Mouse (Mus musculus): ENCODE measurements around the gene Dnase2a. TPM values are rescaled to one million over a fixed set of nuclear protein-coding genes. Genes with fewer than 3 reads are reported as not detected.

Gene Dnase2a
- 46.1 TPM for polyA plus RNA-seq (2014; fragmentation: Illumina TruSeq; extraction: RNeasy Lipid Tissue Mini Kit (QIAGEN cat#74804); ENCODE audit: low read depth, low replicate concordance)

DNA sequence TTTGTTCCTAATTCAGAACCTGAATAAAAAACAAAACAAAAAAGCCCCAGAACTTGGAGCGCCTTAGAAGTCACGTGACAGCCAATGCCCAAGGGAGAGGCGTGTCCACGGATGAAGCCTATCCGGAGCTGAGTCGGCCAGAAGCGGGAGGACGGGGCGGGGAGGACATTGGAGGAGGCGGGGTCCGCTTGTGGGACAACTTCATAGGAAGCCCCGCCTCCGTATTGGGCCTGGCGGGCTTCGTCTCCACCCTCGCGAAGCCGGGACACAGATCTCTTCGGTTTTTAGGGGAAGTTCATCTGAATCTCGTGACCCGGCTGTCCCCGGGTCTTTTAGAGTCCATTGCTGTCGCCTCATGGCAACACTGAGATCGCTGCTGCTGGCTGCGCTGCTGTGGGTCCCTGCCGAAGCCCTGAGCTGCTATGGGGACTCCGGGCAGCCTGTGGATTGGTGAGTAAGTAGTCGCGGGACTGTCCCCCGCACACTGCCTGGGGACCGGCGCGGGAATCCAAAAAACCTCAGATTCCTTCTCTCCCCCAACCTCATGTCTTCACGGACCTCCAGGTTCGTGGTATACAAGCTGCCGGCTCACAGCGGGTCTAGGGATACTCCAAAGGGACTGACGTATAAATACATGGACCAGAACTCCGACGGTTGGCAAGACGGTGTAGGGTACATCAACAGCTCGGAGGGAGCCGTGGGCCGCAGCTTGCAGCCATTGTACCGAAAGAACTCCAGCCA, at the start of gene Dnase2a:
Dnase2a (plus strand) TSS at position 140 of the 741 bp plus-strand sequence.

DNA sequence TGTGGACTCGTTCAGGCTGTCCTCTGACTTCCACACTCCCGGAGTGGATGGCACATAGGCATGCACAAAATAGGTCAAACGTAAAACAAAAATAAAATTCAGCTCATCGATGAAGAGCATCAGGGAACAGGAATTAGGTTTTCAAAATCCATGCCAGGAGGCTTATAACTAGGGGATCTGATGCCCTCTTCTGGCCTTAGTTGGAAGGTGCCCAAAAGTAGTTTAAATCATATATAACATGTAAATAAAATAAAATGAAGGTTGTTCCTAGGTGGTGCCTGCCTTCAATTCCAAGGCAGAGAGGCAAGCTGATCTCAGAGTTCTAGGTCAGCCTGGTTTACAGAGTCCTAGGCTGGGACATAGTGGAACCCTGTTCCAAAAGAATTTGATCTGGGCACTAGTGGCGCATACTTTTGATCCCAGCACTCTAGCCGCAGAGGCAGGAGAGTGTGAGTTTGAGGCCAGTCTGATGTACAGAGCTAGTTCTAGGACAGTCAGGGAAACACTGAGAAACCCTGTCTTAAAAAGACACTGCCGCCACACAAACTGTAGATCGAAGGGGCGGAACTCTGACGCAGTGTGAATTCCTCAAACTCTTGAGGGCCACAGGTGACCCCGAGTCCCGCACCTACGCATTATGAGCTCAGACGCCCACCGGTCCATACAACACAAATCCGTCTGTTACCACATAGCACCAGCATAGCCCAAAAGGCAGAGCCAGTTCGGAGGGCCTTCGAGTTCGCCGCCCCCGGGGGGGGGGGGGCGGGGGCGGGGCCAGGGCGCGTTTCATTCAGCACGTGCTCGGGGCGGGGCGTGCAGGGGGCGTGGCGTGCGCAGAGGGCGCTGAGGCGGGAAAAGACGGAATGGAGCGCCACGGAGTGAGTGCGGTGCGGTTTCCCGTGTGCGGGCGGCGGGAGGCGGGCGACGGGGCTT, 36.7 kb upstream of the Dnase2a start, which contains the start of gene Syce2:
Syce2 (plus strand) TSS at position 736 of the 933 bp plus-strand sequence.

DNA sequence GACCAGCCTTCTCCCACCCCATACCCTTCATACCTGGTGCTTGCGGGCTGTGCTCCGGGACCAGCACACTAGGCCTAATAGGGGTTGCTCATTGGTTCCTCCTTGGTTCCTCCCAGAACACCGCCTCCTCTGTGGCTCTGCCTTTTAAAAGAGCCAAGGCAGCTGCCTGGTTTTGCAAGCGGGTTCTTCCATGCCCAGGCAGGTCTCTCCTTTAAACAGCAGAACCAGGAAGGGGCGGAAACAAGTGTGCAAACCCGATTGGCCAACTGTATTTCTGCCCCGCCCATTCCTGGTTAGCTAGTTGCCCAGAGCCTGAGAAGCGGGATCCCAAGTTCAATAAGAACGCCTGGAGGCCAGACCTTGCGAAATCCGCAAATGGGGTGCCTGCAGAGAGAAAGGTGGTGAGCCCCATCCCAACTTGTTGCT, 14.6 kb upstream of the Dnase2a start, which contains the start of gene Gcdh:
Gcdh (minus strand) TSS at position 213 of the 426 bp plus-strand sequence.

DNA sequence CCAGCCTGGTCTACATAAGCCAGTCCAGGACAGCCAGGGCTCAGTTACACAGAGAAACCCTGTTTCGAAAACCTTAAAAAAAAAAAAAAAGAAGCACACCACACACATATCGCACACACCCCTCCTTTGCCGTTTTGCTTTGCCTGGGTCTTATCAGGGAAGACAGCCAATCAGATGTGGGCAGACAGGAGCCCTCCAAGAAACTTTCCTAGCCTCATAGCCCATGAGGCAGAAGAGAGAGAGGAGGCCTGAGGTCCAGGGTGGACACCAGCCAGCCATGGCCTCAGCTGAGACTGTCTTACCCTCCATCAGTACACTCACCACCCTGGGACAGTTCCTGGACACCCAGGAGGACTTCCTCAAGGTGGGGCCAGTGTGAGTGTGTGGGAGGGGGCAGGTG, 6.6 kb upstream of the Dnase2a start, which contains the start of gene Klf1:
Klf1 (plus strand) TSS at position 177 of the 400 bp plus-strand sequence.

DNA sequence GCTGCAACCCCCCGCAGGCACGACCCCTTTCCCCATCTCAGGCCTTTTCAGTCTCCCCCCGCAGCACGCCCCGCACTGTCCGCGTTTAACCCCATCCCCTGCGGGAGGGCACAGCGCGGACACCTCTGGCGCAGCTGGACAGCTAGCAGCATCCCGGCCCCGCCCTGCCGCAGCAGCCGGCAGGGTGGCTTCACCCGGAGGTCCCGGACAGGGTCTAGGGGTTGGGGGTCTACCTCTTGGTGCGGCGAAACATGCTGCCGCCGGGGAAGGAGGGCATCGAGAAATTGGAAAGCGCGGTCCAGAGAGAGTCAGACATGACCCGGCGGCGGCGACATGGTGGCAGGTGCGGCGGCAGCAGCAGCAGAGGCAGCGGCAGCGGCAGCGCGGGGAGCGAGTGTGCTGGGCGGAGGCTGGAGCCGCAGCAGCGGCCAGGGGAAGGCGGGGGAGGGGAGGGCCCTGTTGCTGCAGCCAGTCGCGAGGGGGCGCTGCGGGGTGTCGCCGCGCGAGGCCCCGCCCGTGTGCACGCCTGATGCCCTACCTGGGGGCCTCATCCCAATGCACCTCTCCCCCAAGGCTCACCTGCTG, 28.7 kb downstream of the Dnase2a start, which contains the start of gene Mast1:
Mast1 (minus strand) TSS at position 398 of the 585 bp plus-strand sequence.

DNA sequence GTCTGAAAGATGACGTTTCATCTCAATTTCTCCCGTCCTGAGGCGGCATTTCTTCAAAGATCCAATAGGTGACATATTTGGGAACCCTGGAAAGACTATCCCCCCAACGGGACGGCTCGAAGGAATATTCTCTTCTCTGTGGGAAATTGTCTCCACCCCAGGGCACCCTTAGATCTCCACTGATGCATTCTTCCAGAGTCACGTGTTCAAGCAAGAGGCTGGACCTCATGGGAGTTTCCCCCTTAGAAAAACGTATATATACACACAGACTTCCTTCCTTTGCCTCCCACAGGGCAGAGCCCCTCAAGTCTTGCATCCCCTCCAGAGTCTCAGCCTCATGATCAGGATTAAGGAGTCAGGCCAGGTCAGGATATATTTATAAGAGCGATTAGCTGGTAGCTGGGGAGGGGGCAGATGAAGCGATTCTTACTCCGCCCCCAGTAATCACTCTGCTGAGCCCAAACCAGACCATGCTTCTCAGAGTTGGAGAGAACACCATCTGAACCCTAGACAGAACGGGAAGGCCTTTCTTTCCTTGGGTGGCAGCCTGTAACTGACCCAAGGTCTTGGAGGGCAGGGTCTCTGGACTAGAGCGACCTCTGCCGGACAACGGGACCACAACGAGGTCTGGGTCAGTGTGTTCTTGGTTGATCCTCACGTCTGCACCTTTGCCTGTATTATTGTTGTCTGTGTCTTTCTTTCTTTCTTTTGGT, 38.3 kb downstream of the Dnase2a start, which contains the start of gene Rtbdn:
Rtbdn (plus strand) TSS at position 464 of the 713 bp plus-strand sequence.

DNA sequence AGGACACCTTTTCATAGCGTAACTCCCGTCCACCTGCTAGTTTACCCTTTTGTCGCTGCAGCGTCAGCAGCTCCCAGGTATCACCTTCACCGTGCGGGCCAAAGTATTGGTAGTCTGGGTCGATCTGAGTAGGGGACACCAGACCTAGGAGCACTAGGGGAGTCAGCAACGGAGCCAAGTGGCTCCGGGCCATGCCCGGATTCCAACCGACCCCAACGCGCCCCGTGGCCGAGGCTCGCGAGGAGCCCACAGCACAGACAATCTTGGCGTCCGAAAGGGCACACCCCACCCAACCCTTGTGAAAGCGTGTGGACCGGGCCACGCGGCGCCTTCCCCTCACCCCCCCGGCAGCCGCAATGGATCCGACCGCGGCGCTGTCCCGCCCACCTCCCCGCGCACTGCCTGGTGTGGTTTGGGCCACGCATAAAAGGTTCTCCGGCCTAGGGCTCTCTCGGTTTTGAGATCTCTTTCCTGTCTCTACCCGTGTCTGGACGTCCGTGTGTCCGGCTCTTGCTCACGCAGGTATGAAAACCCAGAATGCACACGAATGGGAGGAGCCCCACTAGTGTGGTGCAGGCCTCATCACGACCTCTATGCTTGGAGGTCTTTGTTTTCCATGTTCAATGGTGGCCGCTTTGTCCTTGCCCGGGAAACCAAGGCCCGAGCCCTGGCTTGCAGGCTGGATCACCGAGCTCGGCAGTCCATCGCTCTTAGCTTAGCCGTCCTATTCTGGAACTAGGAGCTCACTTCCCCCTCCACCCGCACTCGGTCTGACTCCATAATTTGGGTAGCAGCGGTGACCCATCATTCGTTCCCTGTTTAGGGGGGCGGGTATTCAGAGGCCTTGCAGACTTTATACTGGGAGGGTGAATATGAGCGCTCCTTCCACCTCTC, 61.1 kb downstream of the Dnase2a start, which contains the start of the genes Gm49661, Prdx2 and Rnaseh2a:
Gm49661 (minus strand) TSS at position 193 of the 894 bp plus-strand sequence.
Prdx2 (plus strand) TSS at position 347 of the 894 bp plus-strand sequence.
Rnaseh2a (minus strand) TSS at position 527 of the 894 bp plus-strand sequence.

Other genes starting within 250 kb of the Dnase2a start
- gene Ier2, start 245.7 kb upstream of the Dnase2a start, polyA plus RNA-seq (2014; fragmentation: Illumina TruSeq; extraction: RNeasy Lipid Tissue Mini Kit (QIAGEN cat#74804); ENCODE audit: low read depth, low replicate concordance), result 38.2 TPM
- 67.1 TPM for gene Trmt1, start 222.3 kb upstream of the Dnase2a start, polyA plus RNA-seq (2014; fragmentation: Illumina TruSeq; extraction: RNeasy Lipid Tissue Mini Kit (QIAGEN cat#74804); ENCODE audit: low read depth, low replicate concordance)
- 48.3 TPM for gene Nacc1, start 220.7 kb upstream of the Dnase2a start, polyA plus RNA-seq (2014; fragmentation: Illumina TruSeq; extraction: RNeasy Lipid Tissue Mini Kit (QIAGEN cat#74804); ENCODE audit: low read depth, low replicate concordance)
- gene Lyl1, start 207.1 kb upstream of the Dnase2a start, polyA plus RNA-seq (2014; fragmentation: Illumina TruSeq; extraction: RNeasy Lipid Tissue Mini Kit (QIAGEN cat#74804); ENCODE audit: low read depth, low replicate concordance), result 6.4 TPM
- 1.8 TPM for gene G430095P16Rik, start 185.6 kb upstream of the Dnase2a start, polyA plus RNA-seq (2014; fragmentation: Illumina TruSeq; extraction: RNeasy Lipid Tissue Mini Kit (QIAGEN cat#74804); ENCODE audit: low read depth, low replicate concordance)
- gene Nfix, start 108.2 kb upstream of the Dnase2a start, polyA plus RNA-seq (2014; fragmentation: Illumina TruSeq; extraction: RNeasy Lipid Tissue Mini Kit (QIAGEN cat#74804); ENCODE audit: low read depth, low replicate concordance), result 69.9 TPM
- gene Dand5, start 85.7 kb upstream of the Dnase2a start, polyA plus RNA-seq (2014; fragmentation: Illumina TruSeq; extraction: RNeasy Lipid Tissue Mini Kit (QIAGEN cat#74804); ENCODE audit: low read depth, low replicate concordance), result 6.5 TPM
- 13.5 TPM for gene Gadd45gip1, start 77.0 kb upstream of the Dnase2a start, polyA plus RNA-seq (2014; fragmentation: Illumina TruSeq; extraction: RNeasy Lipid Tissue Mini Kit (QIAGEN cat#74804); ENCODE audit: low read depth, low replicate concordance)
- 56.6 TPM for gene Rad23a, start 67.9 kb upstream of the Dnase2a start, polyA plus RNA-seq (2014; fragmentation: Illumina TruSeq; extraction: RNeasy Lipid Tissue Mini Kit (QIAGEN cat#74804); ENCODE audit: low read depth, low replicate concordance)
- 1,480 TPM for gene Calr, start 61.6 kb upstream of the Dnase2a start, polyA plus RNA-seq (2014; fragmentation: Illumina TruSeq; extraction: RNeasy Lipid Tissue Mini Kit (QIAGEN cat#74804); ENCODE audit: low read depth, low replicate concordance)
- 31.3 TPM for gene Farsa, start 51.6 kb upstream of the Dnase2a start, polyA plus RNA-seq (2014; fragmentation: Illumina TruSeq; extraction: RNeasy Lipid Tissue Mini Kit (QIAGEN cat#74804); ENCODE audit: low read depth, low replicate concordance)
- gene Syce2, start 36.4 kb upstream of the Dnase2a start, polyA plus RNA-seq (2014; fragmentation: Illumina TruSeq; extraction: RNeasy Lipid Tissue Mini Kit (QIAGEN cat#74804); ENCODE audit: low read depth, low replicate concordance), result 21.8 TPM
- 45.3 TPM for gene Gcdh, start 14.6 kb upstream of the Dnase2a start, polyA plus RNA-seq (2014; fragmentation: Illumina TruSeq; extraction: RNeasy Lipid Tissue Mini Kit (QIAGEN cat#74804); ENCODE audit: low read depth, low replicate concordance)
- gene Klf1, start 6.6 kb upstream of the Dnase2a start, polyA plus RNA-seq (2014; fragmentation: Illumina TruSeq; extraction: RNeasy Lipid Tissue Mini Kit (QIAGEN cat#74804); ENCODE audit: low read depth, low replicate concordance), result 0.34 TPM
- 0.45 TPM for gene Mast1, start 28.8 kb downstream of the Dnase2a start, polyA plus RNA-seq (2014; fragmentation: Illumina TruSeq; extraction: RNeasy Lipid Tissue Mini Kit (QIAGEN cat#74804); ENCODE audit: low read depth, low replicate concordance)
- gene Rtbdn, start 38.4 kb downstream of the Dnase2a start, polyA plus RNA-seq (2014; fragmentation: Illumina TruSeq; extraction: RNeasy Lipid Tissue Mini Kit (QIAGEN cat#74804); ENCODE audit: low read depth, low replicate concordance), result not detected
- 6.1 TPM for gene Gm49661, start 60.9 kb downstream of the Dnase2a start, polyA plus RNA-seq (2014; fragmentation: Illumina TruSeq; extraction: RNeasy Lipid Tissue Mini Kit (QIAGEN cat#74804); ENCODE audit: low read depth, low replicate concordance)
- gene Prdx2, start 61.0 kb downstream of the Dnase2a start, polyA plus RNA-seq (2014; fragmentation: Illumina TruSeq; extraction: RNeasy Lipid Tissue Mini Kit (QIAGEN cat#74804); ENCODE audit: low read depth, low replicate concordance), result 210 TPM
- gene Rnaseh2a, start 61.2 kb downstream of the Dnase2a start, polyA plus RNA-seq (2014; fragmentation: Illumina TruSeq; extraction: RNeasy Lipid Tissue Mini Kit (QIAGEN cat#74804); ENCODE audit: low read depth, low replicate concordance), result 64.5 TPM
- gene Junb, start 70.2 kb downstream of the Dnase2a start, polyA plus RNA-seq (2014; fragmentation: Illumina TruSeq; extraction: RNeasy Lipid Tissue Mini Kit (QIAGEN cat#74804); ENCODE audit: low read depth, low replicate concordance), result 44.8 TPM
- gene Hook2, start 82.0 kb downstream of the Dnase2a start, polyA plus RNA-seq (2014; fragmentation: Illumina TruSeq; extraction: RNeasy Lipid Tissue Mini Kit (QIAGEN cat#74804); ENCODE audit: low read depth, low replicate concordance), result 30.4 TPM
- not detected for gene Best2, start 106.0 kb downstream of the Dnase2a start, polyA plus RNA-seq (2014; fragmentation: Illumina TruSeq; extraction: RNeasy Lipid Tissue Mini Kit (QIAGEN cat#74804); ENCODE audit: low read depth, low replicate concordance)
- gene Asna1, start 116.7 kb downstream of the Dnase2a start, polyA plus RNA-seq (2014; fragmentation: Illumina TruSeq; extraction: RNeasy Lipid Tissue Mini Kit (QIAGEN cat#74804); ENCODE audit: low read depth, low replicate concordance), result 81.0 TPM
- gene Trir, start 118.3 kb downstream of the Dnase2a start, polyA plus RNA-seq (2014; fragmentation: Illumina TruSeq; extraction: RNeasy Lipid Tissue Mini Kit (QIAGEN cat#74804); ENCODE audit: low read depth, low replicate concordance), result 87.2 TPM
- gene Tnpo2, start 128.4 kb downstream of the Dnase2a start, polyA plus RNA-seq (2014; fragmentation: Illumina TruSeq; extraction: RNeasy Lipid Tissue Mini Kit (QIAGEN cat#74804); ENCODE audit: low read depth, low replicate concordance), result 46.5 TPM
- 31.5 TPM for gene Fbxw9, start 151.5 kb downstream of the Dnase2a start, polyA plus RNA-seq (2014; fragmentation: Illumina TruSeq; extraction: RNeasy Lipid Tissue Mini Kit (QIAGEN cat#74804); ENCODE audit: low read depth, low replicate concordance)
- gene Gm5741, start 159.4 kb downstream of the Dnase2a start, polyA plus RNA-seq (2014; fragmentation: Illumina TruSeq; extraction: RNeasy Lipid Tissue Mini Kit (QIAGEN cat#74804); ENCODE audit: low read depth, low replicate concordance), result not detected
- 25.9 TPM for gene Dhps, start 163.2 kb downstream of the Dnase2a start, polyA plus RNA-seq (2014; fragmentation: Illumina TruSeq; extraction: RNeasy Lipid Tissue Mini Kit (QIAGEN cat#74804); ENCODE audit: low read depth, low replicate concordance)
- gene Wdr83os, start 172.2 kb downstream of the Dnase2a start, polyA plus RNA-seq (2014; fragmentation: Illumina TruSeq; extraction: RNeasy Lipid Tissue Mini Kit (QIAGEN cat#74804); ENCODE audit: low read depth, low replicate concordance), result 89.8 TPM
- 23.2 TPM for gene Wdr83, start 172.7 kb downstream of the Dnase2a start, polyA plus RNA-seq (2014; fragmentation: Illumina TruSeq; extraction: RNeasy Lipid Tissue Mini Kit (QIAGEN cat#74804); ENCODE audit: low read depth, low replicate concordance)
- 115 TPM for gene Man2b1, start 174.7 kb downstream of the Dnase2a start, polyA plus RNA-seq (2014; fragmentation: Illumina TruSeq; extraction: RNeasy Lipid Tissue Mini Kit (QIAGEN cat#74804); ENCODE audit: low read depth, low replicate concordance)
- gene Zfp791, start 214.5 kb downstream of the Dnase2a start, polyA plus RNA-seq (2014; fragmentation: Illumina TruSeq; extraction: RNeasy Lipid Tissue Mini Kit (QIAGEN cat#74804); ENCODE audit: low read depth, low replicate concordance), result 5.5 TPM
- not detected for gene Cks1brt, start 243.4 kb downstream of the Dnase2a start, polyA plus RNA-seq (2014; fragmentation: Illumina TruSeq; extraction: RNeasy Lipid Tissue Mini Kit (QIAGEN cat#74804); ENCODE audit: low read depth, low replicate concordance)